Mouse (Mus musculus) erythroblast, adult 5-6 weeks (primary cell): ENCODE measurements at regions not wholly inside any gene's neighbourhood (a gene's known extent, or its start where the extent isn't known, plus 50 kb on each side); places are given as distances from the start of the nearest gene placed in this dataset.

Experiments used
- ATAC-seq: replicated peaks from 2 replicates; pipeline ENCODE4 v1.8.0; 2016; ENCODE audit warnings: moderate number of reproducible peaks, mild to moderate bottlenecking, moderate TSS enrichment, inconsistent platforms; ENCODE audit not compliant: poor library complexity, low FRiP score, severe bottlenecking

DNA sequence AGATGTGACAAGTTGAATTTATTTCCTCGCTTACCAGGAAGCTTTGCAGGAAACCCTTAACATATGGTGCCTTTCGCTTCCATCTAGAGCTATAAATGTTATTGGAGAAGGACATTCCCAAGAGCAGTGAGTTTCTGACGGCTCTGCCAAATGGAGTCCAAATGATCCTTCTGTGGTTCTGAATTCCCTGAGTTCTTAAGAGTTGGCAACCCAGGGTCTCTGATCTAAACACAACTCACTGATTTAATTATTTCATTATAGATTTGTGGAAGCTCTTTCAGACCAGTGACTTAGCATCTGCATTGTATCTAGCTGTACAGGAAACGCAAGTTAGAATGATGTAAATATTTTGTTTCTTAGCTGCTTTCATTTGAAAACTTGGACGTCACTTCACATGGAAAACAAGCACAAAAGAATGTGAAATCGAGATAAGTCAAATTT lies 1059.5 kb downstream of the Adgrl2 start:
- no peak for ATAC-seq

DNA sequence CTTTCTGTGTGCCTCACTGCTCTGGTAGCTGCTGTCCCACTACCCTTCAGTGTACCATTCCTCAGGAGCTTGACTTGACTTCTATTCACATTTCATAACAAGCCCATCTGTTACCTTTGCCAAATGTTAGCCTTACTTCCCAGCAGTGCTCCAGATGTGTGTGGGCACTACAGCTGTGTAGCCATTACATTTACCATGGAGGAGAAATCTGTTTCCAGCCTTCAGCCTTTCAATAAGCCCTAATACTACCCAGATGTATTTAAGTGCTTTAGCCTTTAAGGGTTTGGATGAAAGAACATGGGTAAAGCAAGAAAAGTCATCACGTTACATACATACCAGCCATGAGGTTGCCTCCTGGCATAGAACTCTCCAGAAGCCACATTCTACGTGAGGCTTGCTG lies 1068.0 kb downstream of the Ttll7 start:
- ATAC-seq = no peak

DNA sequence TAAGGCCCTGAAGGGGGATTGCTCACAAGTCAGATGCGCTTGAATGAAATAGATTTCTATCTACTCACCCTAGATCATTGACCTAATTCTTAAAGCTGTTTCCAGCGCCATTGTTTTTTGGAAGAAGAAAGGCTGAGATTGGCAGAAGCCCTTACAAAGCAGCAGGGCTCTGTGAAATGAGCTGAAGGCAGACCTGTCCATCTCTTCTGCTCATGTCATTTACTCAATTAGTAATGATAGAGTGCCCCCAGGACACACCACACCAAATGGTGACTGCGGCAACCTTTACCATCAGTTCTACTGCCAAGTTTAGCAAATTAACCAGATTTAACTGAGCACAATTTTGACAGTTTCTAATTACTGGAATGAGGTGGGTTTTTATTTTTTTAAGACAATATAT lies 1067.5 kb downstream of the Ttll7 start:
- no peak for ATAC-seq

DNA sequence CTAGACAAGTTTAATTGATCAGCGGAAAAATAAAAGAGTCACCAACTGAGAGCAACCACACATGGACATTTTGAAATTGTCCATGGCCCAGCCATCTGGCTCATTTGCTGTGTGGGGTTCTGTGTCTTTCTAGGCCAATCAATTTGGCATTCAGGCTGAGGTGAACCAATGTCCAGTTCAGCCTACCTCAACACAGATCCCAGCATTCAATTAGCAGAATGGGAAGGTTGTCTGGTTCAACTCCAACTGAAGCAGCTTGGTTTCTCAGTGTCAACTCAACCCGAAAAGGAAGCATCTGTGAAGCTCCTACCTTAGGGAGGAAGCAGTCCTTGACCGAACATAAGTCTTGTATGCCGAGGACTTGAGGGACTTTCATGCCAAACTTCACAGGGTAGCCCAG lies 1067.0 kb downstream of the Ttll7 start:
- ATAC-seq = no peak

DNA sequence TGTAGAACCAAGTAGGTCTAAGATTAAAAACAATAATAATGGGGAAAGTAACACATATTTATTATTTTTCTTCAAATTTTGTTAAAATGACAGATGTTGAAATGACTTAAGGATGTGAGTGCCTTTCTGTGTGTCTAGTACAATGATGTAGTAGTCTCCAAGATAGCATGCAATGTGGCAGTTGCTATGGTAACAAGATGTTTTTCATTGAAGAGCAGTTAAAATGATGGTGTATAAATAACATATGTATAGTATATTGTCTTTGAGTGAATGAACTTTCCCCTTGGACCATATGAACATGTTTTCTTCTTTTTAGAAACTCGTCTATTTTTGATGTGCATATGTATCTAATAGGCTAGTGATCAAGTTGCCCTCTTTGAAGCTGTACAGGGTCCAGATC lies 1044.6 kb downstream of the Ttll7 start:
- ATAC-seq = no peak

DNA sequence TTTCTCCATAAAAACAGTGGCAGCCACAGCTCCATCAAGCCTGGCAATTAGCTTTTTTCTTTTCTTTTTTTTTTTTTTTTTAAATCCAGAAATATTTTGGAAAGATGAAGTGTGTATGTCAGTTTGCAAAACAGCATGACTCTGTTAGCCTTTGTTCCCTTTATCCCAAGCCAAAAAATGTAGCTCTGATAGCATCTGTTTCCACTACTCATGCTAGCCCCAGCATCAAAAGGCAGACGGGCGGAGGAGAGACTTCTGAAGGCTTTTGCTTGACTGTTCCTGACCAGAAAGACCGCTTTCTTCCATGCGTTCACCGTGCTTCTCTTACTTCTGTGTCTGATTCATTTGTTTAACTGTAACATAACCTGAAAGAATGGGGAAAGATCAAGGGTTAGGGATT lies 1039.5 kb downstream of the Ttll7 start:
- ATAC-seq = no peak

DNA sequence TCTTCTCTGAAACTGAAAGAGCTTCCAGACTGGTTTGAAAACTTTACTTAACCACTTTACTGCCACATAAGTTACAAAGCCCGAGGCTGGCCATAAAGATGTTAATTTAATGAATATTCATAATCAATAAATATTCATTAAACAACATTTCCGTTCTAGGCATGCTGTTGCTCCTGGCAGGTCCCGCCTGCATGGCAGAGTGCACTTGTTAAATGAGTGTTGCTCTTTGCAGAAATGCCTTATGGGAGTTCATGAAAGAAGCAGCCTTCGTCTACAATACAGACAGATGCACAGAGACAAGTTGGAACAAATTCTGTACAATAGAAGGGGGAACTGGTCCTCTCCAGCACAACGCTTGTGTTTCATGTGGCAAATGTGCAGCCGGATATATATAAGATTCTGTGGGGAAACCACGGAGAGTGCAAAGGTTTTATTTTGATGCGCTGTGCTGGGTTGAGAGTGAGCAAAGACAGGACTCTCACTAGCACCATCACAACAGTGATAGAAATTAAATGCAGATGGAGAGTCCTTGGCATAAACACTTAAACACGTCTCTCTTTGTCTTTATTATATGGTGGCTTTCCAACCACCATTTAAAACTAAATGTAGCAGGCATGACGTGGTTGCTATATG lies 1034.2 kb downstream of the Ttll7 start:
- ATAC-seq = no peak

DNA sequence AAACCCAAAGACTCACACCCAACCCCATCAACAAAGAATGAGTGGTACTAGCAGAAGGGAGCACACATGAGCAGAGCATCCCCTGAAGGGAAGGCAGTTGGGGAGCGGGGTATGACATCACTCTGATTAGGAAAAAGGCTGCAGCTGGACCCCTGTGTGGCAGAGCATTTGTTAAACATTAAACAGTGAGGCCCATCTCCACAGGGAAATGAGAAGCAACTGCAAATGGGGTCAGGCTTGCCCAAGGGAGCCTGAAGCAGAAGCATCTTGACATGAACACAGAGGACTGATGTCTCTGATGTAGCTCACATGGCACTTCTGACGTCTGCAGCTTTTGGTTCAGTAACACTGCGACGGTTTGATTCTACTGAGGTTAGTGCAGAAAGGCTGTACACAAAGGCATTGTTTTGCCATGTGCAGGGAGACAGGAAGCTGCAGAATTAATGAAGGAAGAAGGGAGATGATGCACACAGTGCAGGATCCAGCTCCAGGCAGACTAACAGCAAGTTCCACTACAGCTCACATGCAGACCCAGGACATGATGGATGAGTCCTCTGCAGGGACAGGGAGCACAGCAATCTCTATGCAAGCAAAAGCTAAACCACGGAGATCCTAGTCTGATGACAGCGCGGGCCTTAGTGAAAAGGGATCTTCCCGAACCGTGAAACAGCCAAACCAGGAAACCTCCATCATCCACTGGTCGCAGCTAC lies 1030.9 kb downstream of the Ttll7 start:
- ATAC-seq = no peak

DNA sequence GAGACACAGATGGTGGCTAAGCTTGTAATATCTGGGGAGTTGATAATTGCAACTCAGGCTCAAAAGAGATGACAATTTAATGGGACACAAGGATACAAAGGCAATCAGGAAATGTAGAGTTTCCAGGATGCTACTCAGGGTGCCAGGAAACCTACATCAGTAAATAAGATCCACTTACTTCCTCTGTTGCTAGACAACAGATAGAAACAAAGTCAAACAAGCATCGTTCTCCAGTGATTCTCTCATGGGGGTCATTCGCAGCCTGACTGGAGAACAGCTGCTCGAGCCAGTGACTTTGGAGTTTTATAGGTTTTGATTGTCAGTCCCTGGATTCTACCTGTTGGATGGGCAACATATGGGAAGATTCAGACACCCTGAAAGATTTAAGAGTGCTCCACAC lies 1026.5 kb downstream of the Ttll7 start:
- ATAC-seq = no peak

DNA sequence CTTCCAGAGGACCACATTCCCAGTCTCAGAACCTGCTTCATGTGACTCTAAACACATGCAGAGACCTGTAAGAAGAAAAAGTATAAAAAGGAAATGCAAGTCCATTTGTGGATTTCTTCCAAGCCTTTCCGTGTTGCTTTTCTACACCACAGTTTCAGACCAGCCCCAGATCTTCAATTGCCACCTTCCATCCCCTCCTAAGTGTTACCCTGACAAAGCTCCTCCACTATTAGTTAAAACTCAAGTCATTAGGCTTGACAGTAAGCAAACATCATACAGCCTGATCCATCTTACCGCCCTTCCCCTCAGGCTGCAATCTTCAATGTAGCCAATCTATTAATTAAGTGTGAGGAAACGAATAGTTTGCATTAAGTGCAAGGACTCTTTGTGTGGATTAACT lies 1016.1 kb downstream of the Ttll7 start:
- ATAC-seq = no peak

DNA sequence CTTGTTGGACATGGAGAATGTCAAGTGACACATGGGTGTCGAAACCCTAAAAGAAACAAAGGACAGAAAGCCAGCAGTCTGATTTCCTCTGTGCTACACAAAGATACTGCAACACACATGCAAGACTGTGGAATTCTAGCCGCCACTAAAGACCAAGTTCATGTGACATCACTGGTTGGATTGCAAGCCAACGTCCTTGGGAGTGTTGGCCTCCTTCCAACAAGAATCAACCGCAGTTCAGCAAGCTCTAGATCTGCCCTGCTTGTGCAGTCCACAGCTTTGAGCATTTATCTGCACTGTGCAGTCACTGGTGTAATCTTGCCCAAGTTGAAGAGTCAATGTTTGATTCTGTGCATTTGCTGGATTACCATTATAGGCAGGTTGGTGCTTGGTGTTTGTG lies 1001.2 kb downstream of the Ttll7 start:
- no peak for ATAC-seq

DNA sequence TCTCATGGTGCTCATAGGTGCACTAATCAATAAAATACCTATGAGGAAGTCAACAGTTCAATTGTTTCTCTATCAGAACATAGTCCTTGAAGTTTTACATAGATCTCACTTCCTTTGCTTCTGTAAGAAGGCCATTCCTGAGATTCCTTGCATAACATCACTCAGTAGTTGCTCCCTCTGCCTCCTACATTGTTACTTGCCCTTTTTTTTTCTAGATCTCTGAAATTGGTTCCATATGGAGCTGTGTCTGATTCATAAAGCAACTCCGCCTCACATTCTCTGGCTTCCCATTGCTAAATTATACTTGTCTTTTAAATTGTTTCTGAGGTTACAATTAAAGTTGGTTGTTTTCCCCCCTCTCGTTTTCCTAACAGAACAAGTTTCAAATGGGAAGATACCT lies 1000.7 kb downstream of the Ttll7 start:
- ATAC-seq = no peak

DNA sequence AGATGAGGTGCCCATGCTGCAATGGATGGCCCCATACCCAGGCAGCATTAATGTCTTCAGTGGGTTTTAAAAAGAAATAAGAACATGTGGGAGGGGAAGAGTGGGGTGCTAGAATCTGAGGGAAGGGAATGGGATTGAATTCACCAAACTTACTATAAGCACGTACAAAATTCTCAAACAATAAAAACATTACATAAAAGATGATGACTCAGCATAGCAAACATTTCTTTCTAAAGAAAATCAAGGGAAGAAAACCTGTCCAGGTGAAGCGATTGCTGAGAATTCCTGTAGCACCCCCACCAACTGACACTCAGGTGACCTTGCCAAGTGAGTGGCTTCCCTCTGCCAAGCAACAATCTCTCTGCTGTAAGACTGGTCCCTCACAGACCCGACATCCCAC lies 989.2 kb downstream of the Ttll7 start:
- ATAC-seq = no peak

DNA sequence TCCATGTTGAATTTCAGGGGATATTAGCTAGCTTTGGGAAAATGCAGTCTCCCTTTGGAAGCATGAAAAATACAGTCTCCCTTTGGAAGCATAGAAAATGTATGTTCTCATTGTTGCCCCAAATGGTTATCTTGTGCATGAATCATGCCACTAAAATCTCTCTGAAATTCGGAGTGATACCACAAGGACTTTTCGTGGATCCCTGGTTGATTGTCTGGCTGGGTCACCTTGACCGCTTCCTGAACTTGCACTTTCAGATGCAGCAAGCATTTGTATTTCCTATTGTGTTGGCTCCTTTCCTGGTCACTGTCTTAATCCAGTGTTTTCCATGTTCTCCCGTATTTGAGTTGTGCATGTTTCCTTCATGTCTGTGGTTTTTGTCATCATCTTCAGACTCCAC lies 986.6 kb downstream of the Ttll7 start:
- no peak for ATAC-seq

DNA sequence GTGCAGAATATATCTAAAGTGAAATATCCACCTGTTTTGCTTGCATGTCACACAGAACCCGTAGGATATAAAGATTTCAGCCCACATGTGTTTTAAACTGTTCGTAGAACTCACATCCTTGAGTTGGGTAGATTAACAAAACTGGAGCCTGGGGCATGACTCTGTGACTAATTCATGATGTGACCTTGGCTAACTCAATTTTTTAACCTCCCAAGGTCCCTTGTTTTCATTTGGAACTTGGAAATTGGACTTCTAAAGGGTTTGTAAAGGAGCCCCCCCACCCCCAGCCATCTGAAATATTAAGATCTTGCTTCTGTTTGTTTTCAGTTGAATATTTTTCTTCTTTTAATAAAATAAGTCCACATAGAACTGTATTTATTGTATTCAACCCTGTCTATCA lies 983.5 kb downstream of the Ttll7 start:
- no peak for ATAC-seq

DNA sequence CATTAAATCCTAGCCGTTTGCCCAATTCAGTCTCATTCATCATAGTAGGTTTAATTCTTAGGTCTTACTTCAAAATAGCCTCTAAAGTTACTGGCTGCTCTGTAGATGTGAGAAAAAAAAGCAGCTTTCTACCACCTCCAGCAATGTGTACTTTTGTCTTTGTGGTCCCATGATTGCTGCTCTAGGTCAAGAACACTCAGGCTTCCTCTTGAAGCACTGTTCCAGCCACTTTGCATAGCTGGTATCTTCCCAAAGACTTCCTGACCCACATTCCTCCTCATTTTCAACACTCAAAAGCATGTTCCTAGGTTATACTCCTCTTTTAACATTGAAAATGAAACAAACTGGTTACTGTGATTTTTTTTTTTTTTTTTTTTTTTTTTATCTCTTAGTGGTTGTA lies 973.2 kb downstream of the Ttll7 start:
- no peak for ATAC-seq

DNA sequence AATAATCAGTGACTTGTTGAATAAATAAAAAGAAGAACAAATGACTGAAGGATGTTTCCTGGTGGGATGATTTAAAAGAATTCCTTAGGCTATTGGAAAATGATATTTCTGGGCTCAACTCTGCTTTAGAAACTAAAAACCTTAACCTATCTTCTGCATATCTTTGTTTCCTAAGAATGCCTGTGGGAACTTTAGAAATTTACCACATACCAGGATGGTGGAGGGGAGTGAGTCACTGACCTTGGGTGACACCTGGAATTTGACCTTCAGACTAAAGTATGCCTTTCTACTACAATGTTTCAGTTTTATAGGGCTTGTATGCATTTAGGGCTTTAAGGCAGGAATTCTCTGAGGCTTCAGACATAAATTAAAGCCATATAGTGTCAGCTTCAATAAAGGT lies 972.3 kb downstream of the Ttll7 start:
- no peak for ATAC-seq

DNA sequence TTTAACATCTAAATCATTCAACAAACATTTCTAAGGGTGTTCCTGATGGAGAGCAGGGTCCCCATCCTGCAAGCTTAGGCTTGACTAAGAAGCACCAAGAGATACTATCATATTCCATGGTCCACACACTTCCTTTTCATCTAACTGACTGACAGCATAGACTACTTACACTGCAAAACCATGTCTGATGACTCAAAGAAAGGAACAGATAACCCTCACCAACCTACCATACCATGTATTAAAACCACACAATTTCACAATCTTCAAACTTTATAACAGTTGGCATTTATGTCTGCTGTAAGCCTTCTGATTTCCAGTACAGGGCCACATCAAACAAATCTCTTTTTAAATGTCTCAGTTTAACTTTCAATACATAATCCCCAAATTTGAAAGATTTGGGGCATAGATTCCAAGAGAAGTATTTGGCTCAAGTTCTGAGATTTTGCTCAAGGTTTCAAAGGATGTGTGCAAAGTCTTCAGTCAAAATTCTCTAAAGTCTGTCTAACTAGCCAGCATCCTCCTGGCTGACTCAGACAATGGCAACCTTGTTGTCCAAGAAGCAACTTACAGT lies 962.0 kb downstream of the Ttll7 start:
- ATAC-seq = no peak

DNA sequence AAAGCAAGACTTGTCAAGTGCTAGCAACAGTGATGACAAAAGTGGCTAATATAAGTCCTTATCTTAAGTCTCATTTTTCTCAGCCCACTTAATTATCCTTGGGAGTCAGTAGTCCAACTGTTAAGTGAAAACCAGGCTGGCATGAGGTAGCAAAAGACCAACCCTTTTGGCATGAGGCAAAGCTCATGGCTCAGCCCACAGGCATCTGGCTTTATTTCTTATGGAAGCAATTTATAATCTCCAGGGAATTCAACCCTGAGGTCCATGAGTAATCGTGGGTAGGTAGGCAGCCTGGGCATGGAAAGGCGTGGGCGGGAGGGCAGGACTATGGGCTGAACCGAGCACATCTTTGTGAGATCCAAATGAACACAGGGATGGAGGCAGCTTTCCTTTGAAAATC lies 950.4 kb downstream of the Ttll7 start:
- no peak for ATAC-seq

DNA sequence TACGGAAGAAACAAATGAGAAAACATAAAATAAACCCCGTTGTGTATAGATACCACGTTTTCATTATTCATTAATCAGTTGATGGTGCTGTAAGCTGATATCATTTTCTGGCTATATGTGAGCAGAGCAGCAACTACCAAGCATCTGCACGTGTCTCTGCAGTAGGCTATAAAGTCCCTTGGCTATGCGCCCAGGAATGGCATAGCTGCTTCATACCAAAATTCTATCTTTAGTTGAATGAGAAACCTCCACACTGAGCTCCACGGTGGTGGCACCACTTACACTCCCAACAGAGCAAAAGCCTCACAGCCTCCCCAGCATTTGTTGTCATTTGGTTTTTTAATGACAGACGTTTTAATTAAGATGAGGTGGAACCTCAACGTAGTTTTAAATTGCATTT lies 944.4 kb downstream of the Ttll7 start:
- ATAC-seq = no peak

DNA sequence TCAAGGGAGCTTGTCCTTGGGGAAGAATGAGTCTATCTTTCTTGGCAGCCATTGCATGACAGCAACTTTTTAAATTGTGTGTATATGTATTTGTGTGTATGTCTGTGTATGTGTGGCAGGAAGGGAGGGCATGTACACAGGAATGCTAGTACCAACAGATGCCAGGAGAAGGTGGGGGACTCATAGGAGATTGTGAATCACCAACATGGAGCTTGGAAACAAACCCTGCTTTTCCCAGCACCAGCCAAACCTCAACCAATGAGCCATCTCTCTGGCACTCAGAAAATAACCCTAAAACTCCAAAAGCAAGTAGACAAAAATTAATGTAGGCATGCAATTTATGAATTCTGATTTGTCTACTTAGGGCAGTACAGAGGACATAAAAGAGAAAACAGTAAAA lies 942.9 kb downstream of the Ttll7 start:
- ATAC-seq = no peak

DNA sequence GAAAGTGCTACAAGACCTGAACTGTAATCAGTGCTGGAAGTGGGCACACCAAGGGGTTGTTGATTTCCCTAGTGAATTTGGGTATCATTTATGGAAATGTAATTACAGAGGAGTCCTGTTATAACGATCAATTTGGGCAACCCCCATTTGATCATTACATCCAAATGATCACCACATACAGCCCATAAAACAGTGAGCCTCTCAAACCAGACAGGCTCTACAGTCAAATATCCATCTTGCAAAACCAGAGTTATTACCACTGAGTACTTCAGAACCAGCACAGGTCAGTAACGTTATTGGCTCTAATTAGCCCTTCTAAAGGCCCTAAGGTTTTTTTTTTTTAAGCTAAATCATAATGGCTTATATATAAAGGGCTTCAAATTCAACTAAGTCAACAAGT lies 934.4 kb downstream of the Ttll7 start:
- ATAC-seq = no peak
